Mouse (Mus musculus) bone marrow macrophage, adult 2 months (primary cell): ENCODE measurements around the gene Ntng1. TPM values are rescaled to one million over a fixed set of nuclear protein-coding genes. Genes with fewer than 3 reads are reported as not detected.

Source experiments
- H3K27ac ChIP-seq: 2 replicates; pipeline ENCODE4 v1.5.1; 2012; ENCODE audit warnings: low read depth, low read length; ENCODE audit not compliant: insufficient read depth
- H3K4me1 ChIP-seq: 2 replicates; pipeline ENCODE4 v1.6.1; 2012; ENCODE audit warnings: low read length; ENCODE audit not compliant: control insufficient read depth, insufficient read depth
- H3K4me3 ChIP-seq: 2 replicates; pipeline ENCODE4 v1.5.1; 2012; ENCODE audit warnings: mild to moderate bottlenecking, low read length, moderate library complexity; ENCODE audit not compliant: insufficient read depth
- CTCF ChIP-seq: IDR thresholded peaks from 2 replicates; pipeline ENCODE4 v1.5.1; 2012; ENCODE audit warnings: low read depth, mild to moderate bottlenecking, low read length, moderate library complexity
- POLR2A ChIP-seq: IDR thresholded peaks from 2 replicates; pipeline ENCODE4 v1.6.1; 2012; ENCODE audit warnings: mild to moderate bottlenecking, low read depth, low read length, borderline replicate concordance
- polyA plus RNA-seq: library from polyadenylated mRNA; stranded (reverse); fragments of >200 nt; gene quantifications from 2 replicates; pipeline ENCODE4 v1.2.4, GENCODE M21; 2012; ENCODE audit not compliant: missing spikeins, insufficient read depth, insufficient read length

Gene Ntng1
- polyA plus RNA-seq, 1 experiment, result not detected

DNA sequence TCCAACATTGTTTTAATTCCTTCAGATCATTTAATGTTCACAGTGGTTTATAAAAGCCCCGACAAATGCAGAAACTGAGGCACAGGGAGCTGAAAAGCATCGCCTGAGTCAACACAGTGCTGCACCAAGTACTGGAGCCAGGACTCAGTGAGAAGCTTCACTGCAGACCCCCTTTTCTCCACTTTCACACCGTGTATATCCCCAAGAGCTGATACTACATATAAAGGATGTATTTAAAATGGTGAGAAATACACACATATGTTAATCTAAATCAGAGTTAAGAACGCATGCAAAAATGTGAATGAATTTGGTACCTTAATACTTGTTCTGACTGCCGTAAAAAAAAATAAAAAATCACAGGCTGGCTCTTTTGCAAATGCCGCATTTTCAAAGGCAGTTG lies 88.4 kb downstream of the Ntng1 start:
- no peak for TF ChIP-seq POLR2A
- no peak overlapping the region for H3K4me3 ChIP-seq
- H3K27ac ChIP-seq, result no peak overlapping the region
- no peaks in the 10 kb centered on the region for H3K4me1 ChIP-seq

DNA sequence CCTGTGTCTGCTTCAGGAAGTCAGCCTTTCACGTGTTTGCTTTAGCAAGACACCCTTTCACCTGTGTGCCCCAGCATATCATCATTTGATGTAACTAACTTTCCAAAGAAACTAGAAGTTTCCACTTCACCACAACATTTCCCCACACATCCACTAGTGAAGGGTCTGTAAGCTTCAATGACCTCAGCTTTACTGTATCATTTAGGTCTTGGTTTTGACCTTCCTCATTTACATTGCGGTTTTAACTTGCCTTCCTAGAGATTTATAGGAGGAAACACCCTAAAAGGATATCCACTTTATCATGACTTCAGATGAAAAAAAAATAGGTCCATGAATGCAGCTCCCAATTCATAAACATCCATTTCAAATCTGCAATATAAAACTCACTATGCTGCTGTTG lies 89.7 kb downstream of the Ntng1 start:
- H3K4me1 ChIP-seq, result no peaks in the 10 kb centered on the region
- no peak overlapping the region for H3K4me3 ChIP-seq
- no peak for TF ChIP-seq CTCF
- no peak for TF ChIP-seq POLR2A
- H3K27ac ChIP-seq, result no peak overlapping the region

DNA sequence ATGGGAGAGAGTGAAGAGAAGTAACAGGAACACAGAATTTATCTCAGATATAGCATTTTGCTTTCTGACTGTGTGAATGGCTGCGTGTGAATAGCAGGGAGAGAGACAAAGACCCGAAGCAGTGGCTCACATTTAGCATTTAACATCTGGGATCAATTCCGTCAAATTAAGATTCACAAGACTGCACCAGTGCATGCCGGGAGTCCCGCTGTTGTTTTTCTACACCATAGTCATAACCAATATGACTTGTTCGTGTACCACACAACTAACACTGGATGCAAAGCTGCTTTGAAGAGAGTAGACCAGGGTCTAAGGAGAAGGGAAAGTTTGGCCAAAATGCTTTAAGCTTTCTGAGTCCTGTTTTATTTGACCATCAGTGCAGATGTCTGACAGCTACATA lies 95.7 kb downstream of the Ntng1 start:
- Histone ChIP-seq H3K4me1 (no peaks in the 10 kb centered on the region), H3K4me3 (no peak overlapping the region), H3K27ac (no peak overlapping the region)
- TF ChIP-seq POLR2A (no peak), CTCF (no peak)

DNA sequence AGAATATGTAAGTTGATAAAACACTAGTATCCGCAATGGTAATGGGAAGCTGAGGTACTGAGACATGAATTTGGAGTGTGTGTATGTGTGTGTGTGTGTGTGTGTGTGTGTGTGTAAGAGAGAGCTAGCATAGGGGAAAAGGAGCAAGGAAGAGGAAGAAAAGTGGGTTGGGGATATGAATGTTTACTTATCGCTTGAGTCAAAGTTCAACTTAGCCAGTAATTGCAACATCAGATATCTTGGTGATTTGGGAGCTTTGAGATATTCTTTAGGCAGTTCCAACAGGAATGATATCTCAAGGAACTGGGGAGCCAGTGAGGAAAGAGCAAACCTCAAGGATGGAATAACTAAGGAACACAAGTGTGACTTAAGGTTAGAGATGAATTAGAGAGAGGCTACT lies 97.1 kb downstream of the Ntng1 start:
- Histone ChIP-seq H3K27ac (no peak overlapping the region), H3K4me3 (no peak overlapping the region), H3K4me1 (no peaks in the 10 kb centered on the region)
- TF ChIP-seq CTCF, result no peak
- TF ChIP-seq POLR2A, result no peak

DNA sequence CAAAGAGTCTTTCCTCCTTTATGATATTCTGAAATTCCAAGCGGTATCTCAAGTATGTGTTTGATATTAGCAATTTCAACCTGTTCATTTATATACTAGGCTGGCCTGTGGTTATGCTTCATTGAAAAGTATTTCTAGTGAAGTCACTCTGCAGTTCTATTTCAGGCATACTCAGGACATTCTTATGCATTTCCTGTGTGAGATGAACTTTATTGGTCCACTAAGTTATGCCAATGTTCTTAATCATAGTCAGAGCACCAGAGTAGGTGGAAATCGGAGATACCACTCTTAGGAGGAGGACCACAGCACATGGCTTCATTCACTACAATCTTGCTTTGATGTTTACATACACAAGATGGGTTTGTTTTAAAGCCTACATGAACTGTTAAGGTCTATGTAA lies 99.6 kb downstream of the Ntng1 start:
- H3K27ac ChIP-seq, result no peak overlapping the region
- no peaks in the 10 kb centered on the region for H3K4me1 ChIP-seq

DNA sequence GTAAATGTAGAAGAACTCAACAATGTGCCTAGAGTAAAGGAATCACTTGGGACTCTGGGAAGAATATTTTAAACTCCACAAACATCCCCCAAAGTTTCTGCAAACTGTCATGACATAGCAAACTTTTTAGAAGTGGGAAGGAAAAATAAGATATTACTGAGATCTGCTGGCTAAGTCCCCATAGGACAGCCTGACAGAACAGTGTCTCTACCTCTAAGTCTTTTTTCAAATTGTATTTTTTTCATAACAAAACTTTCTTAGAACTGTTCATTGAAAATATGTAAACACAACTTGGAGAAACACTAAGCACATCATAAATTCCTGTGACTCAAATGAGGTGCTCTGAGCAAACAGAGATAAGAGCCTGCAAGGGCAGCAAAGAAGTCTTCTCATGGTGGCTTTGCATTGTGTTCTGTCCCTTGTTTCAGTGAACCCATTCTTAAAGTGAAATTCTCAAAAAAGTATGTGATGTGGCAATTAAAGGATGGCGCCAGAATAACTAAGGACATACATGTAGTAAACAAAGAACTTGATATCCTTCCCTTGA lies 100.1 kb downstream of the Ntng1 start:
- Histone ChIP-seq H3K4me3 (no peak overlapping the region), H3K4me1 (no peaks in the 10 kb centered on the region), H3K27ac (no peak overlapping the region)
- TF ChIP-seq POLR2A (no peak), CTCF (no peak)

More for the DNA sequence above, 99.6 kb downstream of the Ntng1 start:
- no peak for TF ChIP-seq CTCF
- no peak for TF ChIP-seq POLR2A
- no peak overlapping the region for H3K4me3 ChIP-seq

DNA sequence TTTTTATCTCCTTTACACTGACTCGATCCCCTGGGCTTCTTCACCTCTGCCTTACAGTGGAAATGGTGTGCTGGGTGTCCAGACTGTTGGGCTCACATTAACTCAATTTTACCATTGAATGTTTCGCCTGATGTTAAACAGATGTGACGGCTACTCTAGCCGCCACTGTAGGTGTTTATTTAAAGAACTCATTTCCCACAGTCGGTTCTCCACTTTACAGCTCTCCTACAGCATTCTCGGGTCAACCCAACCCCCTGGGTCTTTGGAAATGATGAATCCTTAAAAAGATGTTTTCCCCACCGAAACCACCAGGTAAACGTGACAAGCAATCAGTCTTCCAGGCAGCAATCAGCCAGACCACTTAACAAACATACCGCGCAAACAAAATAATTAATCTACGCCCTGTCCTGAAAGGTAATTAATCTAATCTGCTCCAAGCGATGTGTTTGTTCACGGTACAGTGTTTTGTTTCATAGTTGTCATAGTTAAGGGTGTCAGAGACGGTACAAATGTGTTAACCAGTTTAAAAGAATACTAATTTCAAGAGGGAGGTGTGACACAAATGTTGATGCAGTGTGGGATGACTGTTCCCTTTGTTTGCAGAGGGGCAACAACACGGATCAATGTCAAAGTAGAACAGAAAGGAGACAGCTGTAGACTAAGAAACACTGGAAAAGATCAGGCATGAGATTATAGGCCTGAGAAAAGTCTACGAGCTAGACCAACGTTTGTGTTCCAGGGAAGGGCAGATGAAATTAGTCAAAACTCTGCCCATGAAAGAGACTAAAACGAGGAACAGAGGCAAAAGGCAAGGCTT lies 120.8 kb downstream of the Ntng1 start:
- Histone ChIP-seq H3K4me3 (no peak overlapping the region), H3K27ac (no peak overlapping the region), H3K4me1 (no peaks in the 10 kb centered on the region)
- TF ChIP-seq POLR2A (no peak), CTCF (no peak)

DNA sequence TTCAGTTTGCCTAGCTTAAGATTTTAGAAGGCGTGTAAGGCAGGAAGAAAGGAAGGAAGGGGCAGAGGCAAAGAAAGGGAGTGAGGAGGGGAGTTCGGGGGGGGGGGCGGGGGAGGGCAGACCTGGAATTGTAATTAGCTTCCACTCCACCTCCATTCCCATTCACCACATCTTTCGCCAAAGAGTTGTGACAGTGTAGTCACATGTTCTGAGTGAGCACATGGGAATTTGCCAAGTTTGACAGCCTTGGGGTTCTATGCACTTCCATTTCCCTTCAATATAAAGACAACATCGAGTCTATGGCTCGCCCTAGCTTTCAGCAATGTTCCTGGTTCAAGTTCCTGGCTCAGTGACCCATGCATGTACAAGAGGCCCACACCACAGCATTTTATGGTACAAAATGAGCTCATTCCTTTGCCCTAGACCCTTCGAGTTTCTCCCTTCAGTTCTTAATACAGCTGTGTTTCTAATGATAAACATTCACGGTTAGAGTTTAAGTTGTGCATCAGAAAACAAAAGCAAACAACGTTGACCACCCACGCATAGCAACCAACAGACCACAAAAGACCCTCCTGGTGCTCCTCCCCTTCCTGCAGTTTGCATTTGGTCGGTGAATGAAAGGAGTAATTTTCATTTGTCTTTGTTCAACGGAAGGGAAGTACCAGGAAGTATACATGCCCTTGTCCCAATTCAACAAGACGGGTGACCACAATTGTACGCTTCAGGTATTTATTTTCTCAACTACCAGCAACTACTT lies 132.8 kb downstream of the Ntng1 start:
- H3K4me3 ChIP-seq, result no peak overlapping the region
- H3K27ac ChIP-seq, result no peak overlapping the region
- TF ChIP-seq CTCF, result no peak
- TF ChIP-seq POLR2A, result no peak
- H3K4me1 ChIP-seq, result no peaks in the 10 kb centered on the region

DNA sequence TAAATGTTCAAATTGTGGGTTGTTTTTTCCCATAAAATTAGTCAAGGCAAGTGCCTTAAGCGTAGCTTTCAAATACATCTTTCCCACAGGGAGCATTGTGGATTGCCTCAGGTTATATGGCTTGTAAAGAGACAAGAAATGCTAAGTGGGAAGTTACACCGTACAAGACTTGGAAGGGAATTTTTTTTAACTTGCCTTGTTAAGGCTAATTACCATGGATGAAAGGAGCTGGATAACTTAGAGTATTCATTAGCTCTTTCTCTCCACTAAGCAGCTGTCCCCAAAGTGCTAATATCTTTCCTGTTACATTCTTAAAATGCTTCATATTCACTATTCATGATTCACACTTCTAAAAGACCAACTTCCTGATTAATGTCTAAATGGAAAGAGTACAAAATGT lies 133.4 kb downstream of the Ntng1 start:
- TF ChIP-seq POLR2A (no peak), CTCF (no peak)
- Histone ChIP-seq H3K4me1 (no peaks in the 10 kb centered on the region), H3K4me3 (no peak overlapping the region), H3K27ac (no peak overlapping the region)

DNA sequence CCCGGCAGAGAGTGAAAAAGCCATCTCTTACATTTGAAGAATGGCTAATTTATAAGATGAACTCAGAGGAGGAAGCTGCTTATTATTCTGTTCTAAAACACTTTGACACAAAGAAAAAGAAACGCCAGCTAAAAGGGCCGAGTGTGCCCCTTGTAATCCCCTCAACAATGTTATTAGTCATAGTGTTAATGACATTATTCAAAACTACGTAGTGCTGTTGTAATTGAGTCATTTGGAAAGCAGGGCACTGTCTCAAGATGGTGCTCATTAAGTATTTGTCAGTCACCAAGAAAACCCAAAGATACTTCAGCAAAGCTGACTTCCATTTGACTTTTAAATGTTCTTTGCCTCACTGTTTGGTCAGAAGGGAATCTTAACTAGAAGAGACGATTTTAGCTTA lies 143.5 kb downstream of the Ntng1 start:
- H3K27ac ChIP-seq, result no peak overlapping the region
- no peaks in the 10 kb centered on the region for H3K4me1 ChIP-seq
- TF ChIP-seq POLR2A (no peak), CTCF (no peak)
- no peak overlapping the region for H3K4me3 ChIP-seq
